Mouse (Mus musculus): ENCODE measurements at regions not wholly inside any gene's neighbourhood (a gene's known extent, or its start where the extent isn't known, plus 50 kb on each side); places are given as distances from the start of the nearest gene placed in this dataset.
A peak's percentile ranks its signal among the peaks of the same experiment; 100 is the strongest.

DNA sequence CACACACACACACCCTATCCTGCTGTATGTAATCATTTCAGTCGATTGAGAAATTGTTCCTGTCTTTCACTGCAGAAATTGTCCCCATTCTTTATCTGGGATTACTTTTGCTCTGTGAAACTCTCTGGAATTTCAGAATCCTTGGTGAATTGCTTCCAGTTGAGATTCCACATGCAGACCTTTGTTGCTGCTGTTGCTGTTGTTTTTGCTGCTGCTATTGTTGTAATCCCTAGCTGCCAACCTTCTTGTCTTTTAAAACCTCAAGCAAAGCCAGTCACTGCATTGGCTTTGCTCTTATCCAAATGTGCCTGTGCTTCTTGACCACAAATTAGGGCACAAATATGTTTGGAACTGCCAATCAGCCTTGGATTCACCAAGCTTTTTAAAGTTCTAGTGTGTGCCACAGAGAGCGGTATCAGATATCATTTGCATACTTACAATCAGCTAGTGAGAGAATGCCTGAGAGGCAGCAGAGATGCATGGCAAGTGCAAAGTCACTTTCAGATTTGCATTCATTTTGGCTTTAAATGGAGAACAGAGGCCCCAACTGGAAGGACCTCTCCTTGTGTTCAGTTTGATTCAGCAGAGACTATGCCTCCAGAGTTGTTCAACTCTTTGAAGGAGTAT, 1187.0 kb upstream of the Map3k7 start:
- intact Hi-C loops (cut with DNase I) = no loop called here
- DNase-seq = no peak

DNA sequence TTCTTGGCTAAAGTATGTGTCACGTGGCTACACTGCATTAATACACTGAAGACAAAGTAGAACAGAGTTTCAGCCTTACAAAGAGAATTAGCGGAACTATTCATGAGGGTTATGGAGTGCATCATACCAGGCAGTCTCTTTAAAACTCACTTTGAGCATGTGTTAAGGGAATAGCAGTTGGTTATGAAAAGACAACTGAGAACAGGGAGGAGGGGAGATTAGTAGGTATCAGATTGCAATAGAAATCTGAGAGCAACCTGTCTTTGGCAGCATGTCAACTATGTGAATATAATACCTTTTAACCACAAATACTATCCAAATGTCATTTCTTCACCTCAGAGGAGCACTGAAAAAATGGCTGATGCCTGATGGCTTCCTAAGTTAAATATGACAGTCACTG, 1182.2 kb upstream of the Map3k7 start:
- intact Hi-C loops (cut with DNase I) = no loop called here
- DNase-seq = no peak

GRCm38 (mm10) chr4:30789976-30790657, 1173.8 kb upstream of the Map3k7 start:
- no peak for DNase-seq
- intact Hi-C loops (cut with DNase I) = no loop called here

DNA sequence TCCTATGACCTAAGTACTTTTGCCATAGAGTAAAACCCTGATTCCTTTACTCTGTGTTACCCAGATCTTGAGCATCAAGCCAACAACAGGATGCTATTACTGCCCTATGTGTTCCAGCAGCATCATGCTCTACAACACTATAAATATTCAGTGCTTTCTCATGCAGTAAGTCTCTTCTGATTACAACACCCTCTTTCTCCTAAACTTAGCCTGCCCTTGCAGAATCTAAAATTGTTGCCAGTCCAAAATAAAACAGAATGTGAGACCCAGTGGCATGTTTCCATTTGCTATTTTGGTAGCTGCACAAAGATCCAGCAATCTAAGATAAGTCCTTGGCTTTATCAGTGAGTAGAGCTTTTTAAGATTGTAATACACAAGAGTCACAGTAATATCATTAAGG, 1154.1 kb upstream of the Map3k7 start:
- peak in 1 of 2 experiments; percentile 6 for DNase-seq
- intact Hi-C loops (cut with DNase I) = no loop called here

DNA sequence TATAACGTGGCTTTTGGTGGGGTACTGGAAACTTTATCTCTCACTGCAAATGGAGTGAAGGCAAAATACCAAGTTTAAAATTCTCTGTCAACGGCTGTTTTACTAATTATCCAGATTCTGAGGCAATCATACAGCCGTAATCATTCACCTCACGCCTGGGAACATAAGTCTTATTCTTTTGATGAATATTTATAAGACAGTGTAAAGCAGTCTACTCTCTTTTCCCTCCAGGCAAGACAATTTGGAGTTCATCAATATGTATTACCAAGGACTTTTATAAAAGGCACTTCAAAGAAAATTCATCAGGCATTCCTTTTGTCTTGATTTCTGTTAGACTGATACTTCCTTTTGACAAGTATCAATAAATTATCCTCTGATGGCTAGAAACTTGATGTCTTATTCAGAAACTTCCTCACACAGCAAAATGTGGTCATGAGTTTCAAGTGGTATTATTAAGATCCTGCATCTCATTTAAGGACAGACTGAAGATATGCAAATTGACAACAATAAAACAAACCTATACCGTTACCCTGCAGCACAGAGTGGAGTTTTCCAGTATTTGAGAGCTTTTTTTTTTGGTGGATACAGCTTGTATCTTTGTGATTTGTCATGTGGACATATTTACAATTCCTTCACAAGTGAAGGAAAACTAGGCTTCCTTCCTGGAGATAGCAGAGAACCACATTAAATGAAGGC, 1108.4 kb upstream of the Map3k7 start:
- no peak for DNase-seq
- intact Hi-C loops (cut with DNase I) = no loop called here

DNA sequence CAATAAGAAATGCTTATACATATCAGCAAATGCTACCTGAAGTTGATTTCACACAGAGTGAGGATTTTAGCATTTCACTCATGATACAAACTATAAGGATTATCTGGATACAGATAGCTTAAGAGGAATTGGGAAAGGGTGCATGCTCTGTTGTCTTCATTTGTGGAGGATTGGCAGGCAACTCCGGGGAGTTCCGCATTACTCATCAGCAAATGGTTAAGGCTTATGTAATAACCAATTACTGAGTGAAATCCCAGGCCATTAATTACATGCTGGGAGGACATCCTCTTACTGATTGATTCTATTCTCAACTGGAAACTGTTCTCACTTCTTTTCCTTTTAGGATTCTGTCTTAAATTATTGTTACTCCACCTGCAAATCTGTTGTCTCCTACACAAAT, 1058.9 kb upstream of the Map3k7 start:
- DNase-seq = no peak
- intact Hi-C loops (cut with DNase I) = no loop called here

DNA sequence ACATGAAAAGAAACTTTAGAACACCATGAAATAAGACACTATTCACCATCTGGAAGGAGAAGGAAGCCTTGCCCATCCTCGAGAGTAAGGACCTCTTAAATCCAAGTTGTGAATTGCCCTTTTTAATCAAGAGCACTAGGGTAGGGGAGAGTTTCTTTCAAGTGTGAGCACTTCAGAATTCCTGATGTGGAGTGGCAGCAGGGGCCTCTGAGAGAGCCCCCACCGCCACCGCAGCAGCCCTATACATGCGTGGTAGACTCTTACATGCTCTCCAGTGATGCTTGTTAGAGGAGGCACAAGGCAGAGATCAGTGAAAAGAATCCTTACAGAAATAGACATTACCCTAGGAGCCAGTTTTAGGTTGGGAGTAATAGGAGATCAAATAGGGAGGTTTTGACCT, 1041.0 kb upstream of the Map3k7 start:
- no peak for DNase-seq
- intact Hi-C loops (cut with DNase I) = no loop called here

DNA sequence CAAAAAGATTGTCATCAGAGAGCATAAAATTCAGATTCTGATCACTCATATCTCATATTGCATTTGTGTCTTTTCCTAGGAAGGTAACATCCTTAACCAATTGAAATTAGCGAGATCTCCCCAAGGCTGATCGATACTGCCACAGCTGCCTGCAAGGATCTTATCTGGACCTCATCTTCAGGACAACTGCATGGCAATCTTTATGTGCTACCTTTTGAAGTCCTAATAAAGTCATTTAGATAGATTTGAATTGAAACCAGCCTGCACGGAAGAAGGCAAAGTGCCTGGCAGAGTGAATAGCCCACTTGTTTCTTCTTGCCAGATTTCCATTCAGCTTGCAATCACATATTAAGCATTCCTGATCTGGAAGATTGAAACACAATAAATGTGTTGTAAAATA, 1031.5 kb upstream of the Map3k7 start:
- DNase-seq = no peak
- intact Hi-C loops (cut with DNase I) = no loop called here

- DNase-seq = no peak
- intact Hi-C loops (cut with DNase I) = no loop called here
These were observed 1030.6 kb upstream of the Map3k7 start for GRCm38 (mm10) chr4:30933030-30933987.

- intact Hi-C loops (cut with DNase I) = no loop called here
- no peak for DNase-seq
These were observed 980.3 kb upstream of the Map3k7 start for GRCm38 (mm10) chr4:30983611-30984010.

- no peak for DNase-seq
- intact Hi-C loops (cut with DNase I) = no loop called here
These were observed 951.9 kb upstream of the Map3k7 start for GRCm38 (mm10) chr4:31012006-31012405.

GRCm38 (mm10) chr4:31052077-31052677, 911.7 kb upstream of the Map3k7 start:
- DNase-seq = no peak
- intact Hi-C loops (cut with DNase I) = no loop called here

DNA sequence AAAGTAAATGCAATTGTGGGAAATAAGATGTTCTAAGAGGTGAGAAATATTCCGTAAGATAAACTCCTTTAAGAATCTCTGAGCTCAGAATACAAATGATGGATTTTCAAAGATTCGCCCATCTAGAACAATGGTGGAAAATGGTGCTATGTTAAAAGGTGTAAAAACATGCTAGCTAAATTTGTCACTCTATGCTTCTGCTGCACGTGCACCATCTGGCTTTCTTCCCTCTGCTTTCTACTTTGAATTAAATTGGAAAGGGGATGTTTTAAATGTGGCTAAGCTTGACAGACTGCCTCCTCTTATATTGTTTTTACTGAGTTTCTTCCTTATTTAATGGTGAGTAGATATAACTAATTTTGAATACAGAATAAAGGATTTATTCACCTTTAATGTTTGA, 887.7 kb upstream of the Map3k7 start:
- DNase-seq = no peak

DNA sequence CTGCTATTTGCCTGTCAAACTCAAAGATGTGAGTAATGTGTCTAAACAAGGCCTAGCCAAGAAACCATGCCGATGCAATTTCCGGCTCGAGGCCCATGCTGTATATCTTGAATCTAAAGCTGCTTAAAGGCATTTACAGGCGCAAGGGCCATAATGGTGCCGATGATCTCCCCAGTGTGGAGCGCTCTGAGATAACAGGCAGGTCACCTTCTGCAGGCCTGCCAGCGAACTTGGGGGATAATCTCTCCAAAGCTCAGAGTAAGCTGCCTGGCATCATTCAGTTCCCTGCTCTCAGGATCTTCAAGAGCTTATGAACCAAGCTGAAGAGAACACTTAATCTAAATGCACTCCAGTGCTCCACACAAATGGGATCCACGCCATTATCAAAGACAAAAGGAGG, 842.3 kb upstream of the Map3k7 start:
- no peak for DNase-seq
- intact Hi-C loops (cut with DNase I) = no loop called here

More for the DNA sequence above, 887.7 kb upstream of the Map3k7 start:
- intact Hi-C loops (cut with DNase I) = no loop called here

- intact Hi-C loops (cut with DNase I) = no loop called here
- DNase-seq = no peak
These were observed 820.7 kb upstream of the Map3k7 start for GRCm38 (mm10) chr4:31143166-31143565.

GRCm38 (mm10) chr4:31167431-31167830, 796.5 kb upstream of the Map3k7 start:
- intact Hi-C loops (cut with DNase I) = no loop called here
- DNase-seq = no peak

GRCm38 (mm10) chr4:31168357-31168756, 795.5 kb upstream of the Map3k7 start:
- intact Hi-C loops (cut with DNase I) = no loop called here
- no peak for DNase-seq

- intact Hi-C loops (cut with DNase I) = no loop called here
- DNase-seq = no peak
These were observed 792.7 kb upstream of the Map3k7 start for GRCm38 (mm10) chr4:31171190-31171589.

GRCm38 (mm10) chr4:31197852-31198251, 766.0 kb upstream of the Map3k7 start:
- no peak for DNase-seq

GRCm38 (mm10) chr4:31203286-31203685, 760.6 kb upstream of the Map3k7 start:
- DNase-seq = no peak
- intact Hi-C loops (cut with DNase I) = no loop called here

More at GRCm38 (mm10) chr4:31197852-31198251, 766.0 kb upstream of the Map3k7 start:
- intact Hi-C loops (cut with DNase I) = no loop called here

All from gastrocnemius, postnatal 36 days (tissue).